Mouse (Mus musculus) kidney, postnatal 0 days (tissue): Measurements from ENCODE around the gene Set. TPM values are rescaled to one million over a fixed set of nuclear protein-coding genes. Genes with fewer than 3 reads are reported as not detected.
A peak's percentile ranks its signal among the peaks of the same experiment; 100 is the strongest.

Experiments
- ATAC-seq: fragments of 200-750 bp; cut with Nextera tagmentation; replicated peaks from 2 replicates; pipeline ENCODE4 v1.8.0; 2017; ENCODE audit warnings: low read depth, moderate number of reproducible peaks, moderate TSS enrichment, moderate library complexity; ENCODE audit not compliant: low FRiP score
- DNase-seq: peaks from one replicate; pipeline ENCODE4 v3.0.0-alpha.2; 2016; ENCODE audit warnings: low spot score
- H3K27ac ChIP-seq: fragments of 300-500 bp; sonication (generic); 2 replicates; pipeline ENCODE4 v1.5.1; 2014; ENCODE audit warnings: mild to moderate bottlenecking
- H3K27me3 ChIP-seq: fragments of 300-500 bp; sonication (generic); 2 replicates; pipeline ENCODE4 v1.6.1; 2014; ENCODE audit warnings: low read length, mixed read lengths; ENCODE audit not compliant: insufficient read depth
- H3K36me3 ChIP-seq: fragments of 300-500 bp; sonication (generic); 2 replicates; pipeline ENCODE4 v1.6.1; 2014; ENCODE audit warnings: low read length, mixed read lengths; ENCODE audit not compliant: insufficient read depth
- H3K4me1 ChIP-seq: fragments of 300-500 bp; sonication (generic); replicated peaks from 2 replicates; pipeline ENCODE4 v1.6.1; 2014; ENCODE audit warnings: antibody characterized with exemption, low read length, mixed read lengths; ENCODE audit not compliant: insufficient read depth
- H3K4me2 ChIP-seq: fragments of 300-500 bp; sonication (generic); 2 replicates; pipeline ENCODE4 v1.6.1; 2014; ENCODE audit warnings: mild to moderate bottlenecking, low read length, moderate library complexity, mixed read lengths
- H3K4me3 ChIP-seq: fragments of 300-500 bp; sonication (generic); replicated peaks from 2 replicates; pipeline ENCODE4 v1.5.1; 2014; ENCODE audit warnings: low read depth, low read length
- H3K9ac ChIP-seq: fragments of 300-500 bp; sonication (generic); 2 replicates; pipeline ENCODE4 v1.6.1; 2014; ENCODE audit warnings: low read depth, low read length
- H3K9me3 ChIP-seq: fragments of 300-500 bp; sonication (generic); replicated peaks from 2 replicates; pipeline ENCODE4 v1.6.1; 2016; ENCODE audit warnings: low read length, inconsistent platforms, mixed read lengths
- CTCF ChIP-seq: IDR thresholded peaks from 2 replicates; pipeline ENCODE4 v1.5.1; 2016; ENCODE audit warnings: antibody characterized with exemption, low read depth, mild to moderate bottlenecking, moderate library complexity
- WGBS: fragments of 180-500 bp; shearing (Covaris S2); extraction: QIAGEN DNeasy Blood & Tissue Kit; methylation state at CpG from one replicate; pipeline ENCODE4 v1.1.7; 2014; 5-methylcytosine and 5-hydroxymethylcytosine counted together
- polyA plus RNA-seq: library from polyadenylated mRNA; unstranded; fragments of >200 nt; fragmentation: Nextera tagmentation; extraction: Ambion mirVana; gene quantifications from 2 replicates; pipeline ENCODE4 v1.2.1, GENCODE M21; 2015

Gene Set
- polyA plus RNA-seq, 1 experiment from 2014 or later = 412 TPM

DNA sequence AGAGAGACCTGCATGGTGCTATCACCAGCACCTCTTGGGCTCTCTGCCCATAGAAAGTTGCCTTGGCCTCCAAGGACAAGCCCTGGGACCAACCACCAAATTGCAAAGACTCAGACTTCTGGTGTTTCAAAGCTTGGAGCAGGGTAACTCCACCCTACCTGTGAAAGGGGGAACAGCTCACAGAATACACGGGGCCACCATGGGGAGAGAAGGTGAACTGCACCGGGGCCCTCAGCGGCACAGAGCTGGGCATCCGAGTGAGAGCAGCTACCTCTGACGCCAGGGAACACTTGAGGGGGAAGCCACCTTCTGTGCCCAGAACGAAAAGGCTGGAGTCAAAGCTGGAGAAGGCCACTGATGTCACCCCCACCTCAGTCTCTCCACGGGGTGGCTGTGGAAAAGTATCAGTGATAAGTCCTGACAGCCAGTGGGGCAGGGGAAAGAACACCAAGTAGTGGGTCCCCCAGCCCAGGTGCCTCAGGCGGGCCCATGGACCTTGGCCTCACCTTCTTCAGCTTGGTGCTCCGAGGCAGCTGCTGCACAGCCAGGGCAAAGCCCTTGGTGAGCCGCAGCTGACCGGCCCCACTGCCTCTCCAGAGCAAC, 24.8 kb upstream of the Set start:
- Histone ChIP-seq H3K36me3 (peaks cover 59% of the 10 kb centered on the region), H3K4me2 (no peak overlapping the region), H3K27ac (no peak overlapping the region), H3K4me1 (no peaks in the 10 kb centered on the region), H3K9ac (no peak overlapping the region), H3K27me3 (no peaks in the 10 kb centered on the region), H3K4me3 (no peak overlapping the region), H3K9me3 (no peaks in the 10 kb centered on the region)
- DNase-seq (peak; percentile 20), ATAC-seq (peak; percentile 61)
- peak; percentile 45 for TF ChIP-seq CTCF
- 56% methylated on average over 11 of the region's 11 CpGs for WGBS

DNA sequence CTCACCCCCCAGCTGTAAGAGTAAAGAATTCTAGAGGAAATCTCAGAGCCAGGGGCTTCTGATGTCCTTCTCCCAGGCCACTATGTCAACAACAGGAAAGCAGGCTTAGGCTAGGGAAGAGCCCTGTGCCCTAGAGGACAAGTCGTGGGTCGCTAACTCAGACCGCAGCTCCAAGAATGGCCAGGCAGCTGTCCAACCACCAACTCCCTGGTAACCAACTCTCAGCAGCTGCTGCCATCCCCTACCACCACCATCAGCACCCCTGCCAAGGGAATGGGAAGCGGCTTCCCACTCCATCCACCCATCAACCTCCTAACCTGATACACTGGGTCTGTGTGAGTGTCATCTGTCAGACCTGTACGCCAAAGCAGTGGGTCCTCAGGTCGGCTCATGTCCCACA, 24.2 kb upstream of the Set start:
- ATAC-seq (no peak; the same call in 1 of the 2 replicates), DNase-seq (no peak)
- peaks cover 53% of the 10 kb centered on the region for H3K36me3 ChIP-seq
- H3K4me1 ChIP-seq = no peaks in the 10 kb centered on the region
- no peak overlapping the region for H3K4me2 ChIP-seq
- no peak overlapping the region for H3K27ac ChIP-seq
- no peak for TF ChIP-seq CTCF
- no peaks in the 10 kb centered on the region for H3K9me3 ChIP-seq
- 64% methylated on average over 6 of the region's 6 CpGs for WGBS
- H3K4me3 ChIP-seq = no peak overlapping the region
- H3K27me3 ChIP-seq = no peaks in the 10 kb centered on the region
- H3K9ac ChIP-seq = no peak overlapping the region

DNA sequence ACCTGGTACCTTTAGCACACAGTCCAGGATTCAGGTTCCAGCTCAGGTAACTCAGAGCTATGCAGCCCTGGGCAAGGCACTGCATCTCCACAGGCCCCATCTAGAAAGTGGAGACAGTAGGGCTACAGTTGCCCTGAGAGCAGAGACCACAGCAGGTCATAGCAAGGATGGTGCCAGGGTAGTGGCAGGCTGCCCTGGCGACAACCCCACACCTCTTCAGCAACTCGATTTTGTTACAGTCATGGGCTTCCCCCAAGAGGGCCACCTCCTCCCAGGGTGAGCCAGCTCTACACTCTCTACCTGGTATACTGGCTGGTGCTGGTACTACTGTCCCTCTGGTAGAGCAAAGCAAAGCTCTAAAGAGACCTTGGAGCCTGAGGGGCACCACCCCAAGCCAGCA, 19.4 kb upstream of the Set start:
- H3K4me3 ChIP-seq = no peak overlapping the region
- no peaks in the 10 kb centered on the region for H3K4me1 ChIP-seq
- peaks cover 16% of the 10 kb centered on the region; the same call in 1 of the 2 replicates for H3K36me3 ChIP-seq
- TF ChIP-seq CTCF = no peak
- ATAC-seq = 0 out of 2 replicates have a peak, but pooled peaks have one; percentile 9
- WGBS = 60% methylated on average over 2 of the region's 2 CpGs
- H3K27ac ChIP-seq = no peak overlapping the region
- no peak overlapping the region for H3K4me2 ChIP-seq
- no peaks in the 10 kb centered on the region for H3K9me3 ChIP-seq
- DNase-seq = no peak
- H3K27me3 ChIP-seq = no peaks in the 10 kb centered on the region
- no peak overlapping the region for H3K9ac ChIP-seq

DNA sequence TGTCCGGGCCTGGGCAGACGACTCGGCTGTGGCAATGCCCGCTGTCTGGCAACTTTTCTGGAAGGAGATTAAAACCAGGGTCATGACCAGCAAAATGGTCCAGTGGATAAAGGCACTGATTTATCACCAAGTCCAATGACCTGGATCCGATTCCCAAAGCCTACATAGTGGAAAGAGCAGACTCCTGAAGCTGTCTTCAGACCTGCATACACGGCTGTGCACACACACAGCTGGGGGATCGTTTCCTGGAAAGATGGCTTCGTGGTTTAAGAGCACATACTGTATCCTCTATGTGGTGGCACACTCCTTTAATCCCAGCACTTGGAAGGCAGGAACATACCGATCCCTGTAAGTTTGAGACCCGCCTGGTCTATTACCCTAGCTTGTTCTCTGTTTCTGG, 18.8 kb upstream of the Set start:
- H3K9ac ChIP-seq = no peak overlapping the region
- H3K4me3 ChIP-seq = no peak overlapping the region
- DNase-seq = peak; percentile 66
- H3K9me3 ChIP-seq = no peaks in the 10 kb centered on the region
- TF ChIP-seq CTCF = no peak
- no peak overlapping the region for H3K27ac ChIP-seq
- H3K36me3 ChIP-seq = peaks cover 10% of the 10 kb centered on the region; the same call in 1 of the 2 replicates
- no peaks in the 10 kb centered on the region for H3K27me3 ChIP-seq
- WGBS = 54% methylated on average over 10 of the region's 10 CpGs
- H3K4me1 ChIP-seq = no peaks in the 10 kb centered on the region
- H3K4me2 ChIP-seq = no peak overlapping the region
- ATAC-seq = no peak

DNA sequence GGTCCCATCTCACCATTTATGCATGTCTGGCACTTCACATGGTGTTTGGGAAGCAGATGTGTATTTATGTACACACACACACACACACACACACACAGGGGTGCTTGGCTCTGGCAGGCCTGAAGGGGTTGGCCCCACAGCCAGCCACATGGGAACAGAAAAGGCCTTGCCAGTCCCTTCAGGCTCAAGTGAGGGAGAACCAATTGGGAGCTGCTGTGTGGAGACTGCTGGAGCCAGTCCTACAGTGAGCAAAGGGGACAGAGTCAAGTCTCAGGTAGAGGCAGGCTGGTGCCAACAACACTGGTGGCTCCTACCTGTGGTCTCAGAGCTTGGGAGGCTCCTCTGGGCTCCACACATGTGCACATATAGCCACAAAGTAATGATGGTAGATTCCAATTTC, 17.5 kb upstream of the Set start:
- Histone ChIP-seq H3K36me3 (0 out of 2 replicates have a peak, but pooled peaks cover 7% of the 10 kb centered on the region), H3K27ac (no peak overlapping the region), H3K4me1 (no peaks in the 10 kb centered on the region), H3K4me3 (no peak overlapping the region), H3K27me3 (no peaks in the 10 kb centered on the region), H3K9ac (no peak overlapping the region), H3K4me2 (no peak overlapping the region), H3K9me3 (no peaks in the 10 kb centered on the region)
- no peak for TF ChIP-seq CTCF
- DNase-seq (no peak), ATAC-seq (no peak)

DNA sequence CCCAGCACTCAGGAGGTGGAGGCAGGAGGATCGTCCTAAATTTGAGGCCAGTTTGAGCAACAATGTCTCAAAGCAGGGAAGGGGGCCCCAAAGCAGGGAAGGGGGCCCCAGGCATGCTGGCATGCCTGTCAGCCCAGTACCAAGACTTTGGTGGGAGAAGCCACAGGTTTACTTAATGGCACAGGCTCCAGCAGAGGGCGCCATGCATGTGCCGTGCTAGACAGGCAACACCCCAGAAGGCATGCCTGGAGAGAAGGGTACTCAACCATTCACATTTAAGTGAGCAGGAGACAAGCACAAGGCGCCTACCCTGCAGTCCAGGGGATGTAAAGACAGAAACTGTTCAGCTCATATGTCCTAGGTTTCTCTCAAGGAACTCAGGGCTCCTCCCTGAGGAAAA, 14.7 kb upstream of the Set start:
- peak; percentile 62 for ATAC-seq
- H3K4me2 ChIP-seq = no peak overlapping the region
- H3K9me3 ChIP-seq = no peaks in the 10 kb centered on the region
- no peaks in the 10 kb centered on the region for H3K27me3 ChIP-seq
- no peak overlapping the region for H3K4me3 ChIP-seq
- no peak overlapping the region for H3K9ac ChIP-seq
- H3K36me3 ChIP-seq = 0 out of 2 replicates have a peak, but pooled peaks cover 4% of the 10 kb centered on the region
- peak; percentile 83 for TF ChIP-seq CTCF
- no peaks in the 10 kb centered on the region for H3K4me1 ChIP-seq
- WGBS = 3% methylated on average over 4 of the region's 4 CpGs
- H3K27ac ChIP-seq = no peak overlapping the region
- peak; percentile 88 for DNase-seq

DNA sequence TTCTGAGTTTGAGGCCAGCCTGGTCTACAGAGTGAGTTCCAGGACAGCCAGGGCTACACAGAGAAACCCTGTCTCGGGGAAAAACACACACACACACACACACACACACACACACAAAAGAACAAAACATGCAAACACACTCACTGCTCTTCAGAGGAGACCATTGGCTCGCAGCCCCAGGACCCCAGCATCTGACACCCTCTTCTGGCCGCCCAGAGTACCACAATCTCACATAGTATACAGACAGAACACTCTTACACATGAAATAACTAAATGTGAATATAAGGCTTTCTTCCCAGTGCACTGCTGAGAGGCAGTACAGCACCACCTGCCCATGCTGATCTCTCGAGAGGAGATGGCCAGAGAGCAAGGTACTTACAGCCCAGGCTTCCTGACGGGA, 12.6 kb upstream of the Set start:
- H3K36me3 ChIP-seq = 0 out of 2 replicates have a peak, but pooled peaks cover 4% of the 10 kb centered on the region
- no peaks in the 10 kb centered on the region for H3K27me3 ChIP-seq
- H3K9ac ChIP-seq = no peak overlapping the region
- DNase-seq = no peak
- H3K9me3 ChIP-seq = no peaks in the 10 kb centered on the region
- 92% methylated on average over 5 of the region's 5 CpGs for WGBS
- no peak for ATAC-seq
- H3K4me3 ChIP-seq = no peak overlapping the region
- TF ChIP-seq CTCF = no peak
- no peak overlapping the region for H3K27ac ChIP-seq
- no peak overlapping the region for H3K4me2 ChIP-seq
- no peaks in the 10 kb centered on the region for H3K4me1 ChIP-seq
